Mouse (Mus musculus): ENCODE results near the gene Uox.

Uox gene

GRCm38 (mm10) chr3:146620555-146621249 lies 50.5 kb downstream of the Uox start:
- DNase-seq (ENCODE audit: low spot score in 2 of 2) = peak; percentile 62 to 70

GRCm38 (mm10) chr3:146621966-146622365 lies 51.7 kb downstream of the Uox start:
- DNase-seq (ENCODE audit: low spot score in 2 of 2) = no peak

- DNase-seq (ENCODE audit: low spot score in 2 of 2) = no peak
Observed at GRCm38 (mm10) chr3:146625766-146626165, 55.5 kb downstream of the Uox start.

- no peak for DNase-seq (ENCODE audit: low spot score in 2 of 2)
Observed at GRCm38 (mm10) chr3:146628227-146628982, 58.2 kb downstream of the Uox start.

GRCm38 (mm10) chr3:146632506-146632905 lies 62.3 kb downstream of the Uox start:
- DNase-seq (ENCODE audit: low spot score in 2 of 2) = no peak

GRCm38 (mm10) chr3:146641818-146642427 lies 71.7 kb downstream of the Uox start:
- DNase-seq (ENCODE audit: low spot score in 2 of 2) = no peak

GRCm38 (mm10) chr3:146649311-146649894 lies 79.2 kb downstream of the Uox start:
- no peak for DNase-seq (ENCODE audit: low spot score in 2 of 2)

- DNase-seq (ENCODE audit: low spot score in 2 of 2) = no peak
Observed at GRCm38 (mm10) chr3:146650716-146651115, 80.5 kb downstream of the Uox start.

GRCm38 (mm10) chr3:146651217-146651616 lies 81.0 kb downstream of the Uox start, which contains the start of gene 4930503B20Rik:
4930503B20Rik (minus strand) TSS chr3:146651317.
- no peak for DNase-seq (ENCODE audit: low spot score in 2 of 2)

GRCm38 (mm10) chr3:146652431-146652830 lies 82.2 kb downstream of the Uox start:
- DNase-seq (ENCODE audit: low spot score in 2 of 2) = no peak

- DNase-seq (ENCODE audit: low spot score in 2 of 2) = no peak
Observed at GRCm38 (mm10) chr3:146653692-146654091, 83.5 kb downstream of the Uox start.

- DNase-seq (ENCODE audit: low spot score in 2 of 2) = no peak
Observed at GRCm38 (mm10) chr3:146655111-146655577, 84.9 kb downstream of the Uox start.

- DNase-seq (ENCODE audit: low spot score in 2 of 2) = no peak
Observed at GRCm38 (mm10) chr3:146657433-146657832, 87.2 kb downstream of the Uox start.

GRCm38 (mm10) chr3:146658061-146658639 lies 87.9 kb downstream of the Uox start:
- DNase-seq (ENCODE audit: low spot score in 2 of 2) = no peak

GRCm38 (mm10) chr3:146659321-146659720 lies 89.1 kb downstream of the Uox start:
- no peak for DNase-seq (ENCODE audit: low spot score in 2 of 2)

GRCm38 (mm10) chr3:146661001-146661400 lies 90.8 kb downstream of the Uox start:
- DNase-seq (ENCODE audit: low spot score in 2 of 2) = no peak

GRCm38 (mm10) chr3:146661907-146662306 lies 91.7 kb downstream of the Uox start:
- no peak for DNase-seq (ENCODE audit: low spot score in 2 of 2)

GRCm38 (mm10) chr3:146671121-146671520 lies 100.9 kb downstream of the Uox start:
- DNase-seq (ENCODE audit: low spot score in 2 of 2) = no peak

- no peak for DNase-seq (ENCODE audit: low spot score in 2 of 2)
Observed at GRCm38 (mm10) chr3:146675101-146675500, 104.9 kb downstream of the Uox start.

GRCm38 (mm10) chr3:146676193-146676592 lies 106.0 kb downstream of the Uox start:
- DNase-seq (ENCODE audit: low spot score in 2 of 2) = no peak

- no peak for DNase-seq (ENCODE audit: low spot score in 2 of 2)
Observed at GRCm38 (mm10) chr3:146679646-146680045, 109.4 kb downstream of the Uox start.

GRCm38 (mm10) chr3:146680625-146681024 lies 110.4 kb downstream of the Uox start:
- DNase-seq (ENCODE audit: low spot score in 2 of 2) = no peak

Measured in frontal cortex, postnatal 25 days (tissue).